Mouse (Mus musculus): ENCODE measurements at regions not wholly inside any gene's neighbourhood (a gene's known extent, or its start where the extent isn't known, plus 50 kb on each side); places are given as distances from the start of the nearest gene placed in this dataset.
"Not testable (repeated sequence)": the region's sequence is repeated elsewhere in the genome, so short reads cannot be mapped to it uniquely, and the experiment has no call there.

GRCm38 (mm10) chr1:105900158-105900557 is 90.0 kb upstream of the Zcchc2 start:
- no peak for DNase-seq

DNA sequence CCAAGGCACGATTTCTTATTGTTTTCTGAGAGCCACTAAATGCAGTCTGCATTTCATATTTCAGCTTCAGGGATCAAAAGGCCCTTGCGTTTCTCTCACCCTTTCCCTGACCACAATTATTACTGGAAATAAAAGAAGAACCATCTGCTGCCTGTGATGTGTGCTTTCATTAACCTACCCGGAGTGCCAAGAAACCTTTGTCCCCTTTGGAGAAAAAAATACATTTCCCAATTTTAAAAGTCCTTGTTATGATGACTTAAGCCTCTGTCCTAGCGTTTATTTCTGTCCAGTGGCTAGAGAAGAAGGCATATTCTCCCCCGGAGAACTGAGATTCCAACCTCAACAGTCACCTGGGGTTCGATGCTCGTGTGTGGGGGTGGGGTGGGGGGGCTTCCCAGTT is 89.3 kb upstream of the Zcchc2 start:
- no peak for DNase-seq

GRCm38 (mm10) chr1:105903286-105904115 is 86.7 kb upstream of the Zcchc2 start:
- no peak for DNase-seq

- no peak for DNase-seq
Measured at GRCm38 (mm10) chr1:105904737-105905136, 85.5 kb upstream of the Zcchc2 start.

DNA sequence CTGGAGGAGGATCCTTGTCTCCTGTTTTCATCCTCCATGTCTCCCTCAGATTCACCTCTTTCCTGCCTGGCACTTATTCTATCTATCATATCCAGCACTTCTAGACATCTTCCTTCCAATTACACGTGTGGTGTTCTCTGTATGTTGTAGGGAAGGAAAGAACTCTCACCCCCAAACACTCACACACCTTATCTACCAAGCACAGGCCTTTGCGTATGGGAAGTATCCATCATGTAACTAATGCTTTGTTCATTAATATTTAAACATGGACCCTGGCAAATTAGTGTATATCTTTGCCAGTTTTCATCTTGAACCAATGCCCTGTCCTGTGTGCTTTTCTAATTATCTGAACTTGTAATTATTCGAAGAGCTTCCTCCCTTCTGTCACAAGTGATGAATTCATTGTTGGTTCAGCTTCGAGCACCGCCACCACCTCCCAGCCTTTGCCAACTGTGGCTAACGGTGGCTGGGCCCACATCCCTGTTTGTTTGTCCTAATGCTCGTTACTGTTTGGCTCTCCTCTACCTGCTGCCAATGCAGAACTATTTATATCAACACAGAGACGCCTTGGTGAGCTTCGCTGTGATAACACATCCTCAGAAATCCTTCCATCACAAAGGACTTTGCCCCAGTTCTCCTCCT is 84.3 kb upstream of the Zcchc2 start:
- no peak for DNase-seq

- DNase-seq, result peak; percentile 67
Measured at GRCm38 (mm10) chr1:105906427-105906798, 83.8 kb upstream of the Zcchc2 start.

- peak; percentile 39 for DNase-seq
Measured at GRCm38 (mm10) chr1:105908029-105908876, 82.0 kb upstream of the Zcchc2 start.

DNA sequence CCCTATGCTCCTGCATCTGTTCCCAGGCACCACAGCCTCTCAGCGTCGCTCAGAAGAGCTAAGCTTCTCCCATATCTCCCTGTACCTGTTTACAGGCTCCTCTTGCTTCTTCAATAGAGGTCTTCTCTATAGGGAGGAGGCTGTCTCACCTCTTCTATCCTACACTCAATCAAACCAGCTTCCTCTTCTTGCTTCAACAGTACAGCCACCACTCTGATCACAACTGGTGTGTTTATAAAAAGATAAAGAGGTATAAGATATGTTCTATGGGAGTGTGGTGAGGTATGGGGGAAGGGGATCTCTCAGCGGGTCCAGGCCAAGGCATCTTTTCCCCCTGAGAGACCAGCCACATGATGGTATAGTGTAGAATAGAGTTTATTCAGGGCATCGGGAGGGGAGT is 81.1 kb upstream of the Zcchc2 start:
- no peak for DNase-seq

DNA sequence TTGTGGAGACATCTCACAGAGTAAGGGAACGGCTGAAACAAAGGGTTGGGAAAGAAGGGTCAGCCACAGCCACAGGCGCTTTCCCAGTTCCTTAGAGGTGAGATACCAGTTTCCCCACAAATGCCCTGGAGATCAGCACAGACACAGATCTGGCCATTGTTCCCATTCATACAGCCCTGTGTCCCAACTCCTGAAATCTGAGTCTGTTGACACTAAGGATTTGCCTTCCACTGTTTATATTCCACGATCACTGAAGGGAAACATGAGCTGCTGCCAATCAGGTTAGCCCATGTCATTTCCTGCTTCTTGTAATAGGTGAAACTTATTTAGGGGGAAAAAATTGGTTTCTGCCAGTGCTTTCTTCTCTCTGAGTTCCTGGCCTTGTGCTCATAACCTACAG is 78.5 kb upstream of the Zcchc2 start:
- DNase-seq, result no peak

DNA sequence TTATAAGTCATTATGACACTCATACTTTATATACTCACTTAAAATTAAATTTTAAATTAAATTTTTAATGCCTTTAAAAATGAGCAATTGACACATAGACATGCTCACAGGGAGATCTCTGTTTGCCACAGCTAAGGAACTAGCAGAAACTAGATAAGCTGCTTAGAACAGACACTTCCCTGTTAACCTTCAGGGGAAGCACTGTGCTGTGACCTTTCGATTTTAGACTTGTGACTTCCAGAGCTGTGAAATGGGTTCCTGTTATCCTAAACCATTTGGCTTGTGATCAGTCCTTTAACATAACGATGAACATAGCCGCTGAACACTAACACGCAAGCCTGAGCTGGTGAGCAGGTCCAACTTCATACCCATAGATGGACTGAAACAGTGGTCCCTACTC is 68.4 kb upstream of the Zcchc2 start:
- no peak for DNase-seq

DNA sequence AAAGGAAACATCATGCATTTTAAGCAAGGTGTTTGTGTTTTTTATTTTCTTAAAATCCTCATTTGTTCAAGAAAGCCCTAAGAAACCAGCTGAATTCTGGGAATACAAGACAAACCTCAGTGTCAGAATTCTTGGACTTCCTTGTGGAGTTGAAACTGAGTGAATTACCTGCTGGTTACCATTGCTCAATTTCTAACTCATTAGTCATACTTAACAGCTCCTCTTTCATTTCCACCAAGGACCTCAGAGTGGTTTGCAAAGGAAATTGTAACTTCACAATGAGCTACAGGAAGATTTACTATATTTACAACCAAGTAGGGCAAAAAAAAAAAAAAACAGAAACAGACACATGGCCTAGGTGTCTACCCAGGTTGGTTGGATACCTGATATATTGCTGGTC is 67.6 kb upstream of the Zcchc2 start:
- DNase-seq, result no peak

DNA sequence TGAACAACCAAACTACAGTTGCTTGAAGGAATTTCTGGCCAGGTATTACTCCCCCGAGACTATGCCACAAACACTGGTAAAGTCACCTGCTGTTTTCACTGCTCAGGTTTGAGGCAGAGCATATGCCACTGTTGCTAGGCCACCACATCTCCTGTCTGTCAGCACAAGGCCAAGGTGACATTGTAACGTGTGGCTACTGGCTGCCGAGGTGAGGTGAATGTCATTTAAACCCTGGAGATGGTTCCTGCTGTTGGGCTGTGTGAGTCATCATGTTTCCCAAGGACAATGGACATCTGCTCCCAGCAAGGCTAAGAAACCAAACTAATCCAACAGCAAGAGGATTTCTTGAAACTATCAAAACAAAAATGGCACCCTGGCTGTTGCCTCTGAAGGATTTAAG is 67.2 kb upstream of the Zcchc2 start:
- no peak for DNase-seq

GRCm38 (mm10) chr1:105925617-105926370 is 64.4 kb upstream of the Zcchc2 start:
- DNase-seq, result no peak

DNA sequence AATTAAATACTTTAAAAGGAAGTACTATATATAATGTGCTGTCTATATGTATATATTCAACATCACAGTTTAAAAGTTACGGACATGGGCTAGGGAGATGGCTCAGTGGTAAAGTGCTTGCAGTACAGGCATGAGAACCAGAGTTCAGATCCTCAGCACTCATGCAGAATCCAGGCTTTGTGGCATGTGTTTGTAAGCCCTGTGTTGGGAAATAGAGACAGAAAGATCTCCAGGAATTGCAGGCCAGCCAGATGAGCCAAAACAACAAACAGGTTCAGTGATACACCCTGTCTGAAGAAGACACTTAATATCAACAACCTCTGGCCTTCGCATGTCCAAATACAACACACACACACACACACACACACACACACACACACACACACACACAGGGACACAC is 63.3 kb upstream of the Zcchc2 start:
- no peak for DNase-seq

- DNase-seq, result no peak
Measured at GRCm38 (mm10) chr1:105930841-105931240, 59.4 kb upstream of the Zcchc2 start.

DNA sequence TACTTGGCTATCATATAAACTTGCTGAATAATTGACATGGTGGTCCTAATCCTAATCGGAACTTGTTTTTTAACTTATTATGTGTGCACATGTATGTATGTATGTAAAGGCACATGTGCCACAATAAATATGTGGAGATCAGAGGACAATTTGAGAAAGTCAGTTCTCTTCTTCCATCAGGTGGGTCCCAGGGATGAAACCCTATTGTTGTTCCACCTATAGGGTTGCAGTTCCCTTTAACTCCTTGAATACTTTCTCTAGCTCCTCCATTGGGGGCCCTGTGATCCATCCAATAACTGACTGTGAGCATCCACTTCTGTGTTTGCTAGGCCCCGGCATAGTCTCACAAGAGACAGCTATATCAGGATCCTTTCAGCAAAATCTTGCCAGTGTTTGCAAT is 56.0 kb upstream of the Zcchc2 start:
- DNase-seq, result not testable (repeated sequence)

Data from cerebellum, adult 11-12 months (tissue).